Mouse (Mus musculus) midbrain, embryonic 16.5 days (tissue): ENCODE data around the gene Notch3. TPM values are rescaled to one million over a fixed set of nuclear protein-coding genes. Genes with fewer than 3 reads are reported as not detected.
"Not testable (repeated sequence)": the region's sequence is repeated elsewhere in the genome, so short reads cannot be mapped to it uniquely, and the experiment has no call there.

Experiments used
- ATAC-seq: fragments of 200-750 bp; cut with Nextera tagmentation; 2 replicates; pipeline ENCODE4 v1.8.0; 2017; ENCODE audit warnings: moderate TSS enrichment
- H3K27ac ChIP-seq: fragments of 300-500 bp; sonication (generic); 2 replicates; pipeline ENCODE4 v1.5.1; 2014; ENCODE audit warnings: mild to moderate bottlenecking, low read length, mixed read lengths
- H3K27me3 ChIP-seq: fragments of 300-500 bp; sonication (generic); 2 replicates; pipeline ENCODE4 v1.6.1; 2014; ENCODE audit warnings: low read depth, low read length, mixed read lengths; ENCODE audit not compliant: control insufficient read depth, insufficient read depth
- H3K36me3 ChIP-seq: fragments of 300-500 bp; sonication (generic); 2 replicates; pipeline ENCODE4 v1.6.1; 2014; ENCODE audit warnings: mild to moderate bottlenecking, low read length, moderate library complexity, mixed read lengths; ENCODE audit not compliant: control insufficient read depth, insufficient read depth
- H3K4me1 ChIP-seq: fragments of 300-500 bp; sonication (generic); 2 replicates; pipeline ENCODE4 v1.6.1; 2014; ENCODE audit warnings: mild to moderate bottlenecking, low read length, mixed read lengths; ENCODE audit not compliant: control insufficient read depth, insufficient read depth
- H3K4me2 ChIP-seq: fragments of 300-500 bp; sonication (generic); 2 replicates; pipeline ENCODE4 v1.6.1; 2014; ENCODE audit warnings: mild to moderate bottlenecking, low read length, mixed read lengths
- H3K4me3 ChIP-seq: fragments of 300-500 bp; sonication (generic); 2 replicates; pipeline ENCODE4 v1.5.1; 2014; ENCODE audit warnings: low read depth, mild to moderate bottlenecking, low read length, moderate library complexity, mixed read lengths
- H3K9ac ChIP-seq: fragments of 300-500 bp; sonication (generic); 2 replicates; pipeline ENCODE4 v1.6.1; 2014; ENCODE audit warnings: low read depth, low read length, mixed read lengths
- H3K9me3 ChIP-seq: fragments of 300-500 bp; sonication (generic); replicated peaks from 2 replicates; pipeline ENCODE4 v1.6.1; 2014; ENCODE audit warnings: mild to moderate bottlenecking, low read length, mixed read lengths; ENCODE audit not compliant: control insufficient read depth, poor library complexity, severe bottlenecking
- WGBS: fragments of 180-500 bp; shearing (Covaris S2); extraction: QIAGEN DNeasy Blood & Tissue Kit; methylation state at CpG from one replicate; pipeline ENCODE4 v1.1.7; 2014; 5-methylcytosine and 5-hydroxymethylcytosine counted together
- polyA plus RNA-seq: library from polyadenylated mRNA; unstranded; fragments of >200 nt; fragmentation: Nextera tagmentation; extraction: Ambion mirVana; gene quantifications from 2 replicates; pipeline ENCODE4 v1.2.1, GENCODE M21; 2015

The Notch3 gene
- polyA plus RNA-seq, 1 experiment from 2014 or later: 6.9 TPM

DNA sequence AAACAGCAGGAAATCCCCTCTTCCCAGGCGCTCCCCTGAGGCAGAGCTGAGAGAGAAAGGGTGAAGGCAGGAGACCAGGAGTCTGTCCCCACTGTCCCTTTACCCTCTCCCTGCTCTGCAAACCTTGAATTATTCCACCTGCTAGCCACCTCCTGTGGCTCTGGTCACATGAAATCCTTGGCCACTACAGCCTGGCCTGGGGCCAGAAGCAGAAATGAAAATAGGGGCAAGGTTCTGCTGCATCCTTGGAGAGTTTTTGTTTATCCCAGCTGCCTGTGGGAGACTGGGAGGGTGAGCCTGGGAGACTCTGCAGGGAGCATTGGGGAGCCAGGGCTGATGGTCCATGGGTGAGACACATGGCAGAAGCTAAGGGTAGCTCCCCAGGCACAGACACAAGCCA lies 69.0 kb downstream of the Notch3 start:
- 0 out of 2 replicates have a peak, but pooled peaks cover 3% of the 10 kb centered on the region for H3K27me3 ChIP-seq
- peaks cover 5% of the 10 kb centered on the region; the same call in 1 of the 2 replicates for H3K4me1 ChIP-seq
- WGBS: 80% methylated on average over 1 of the region's 1 CpGs
- no peak overlapping the region for H3K27ac ChIP-seq
- H3K36me3 ChIP-seq: no peaks in the 10 kb centered on the region
- no peak overlapping the region for H3K9ac ChIP-seq
- no peak overlapping the region for H3K4me2 ChIP-seq
- ATAC-seq: no peak
- H3K9me3 ChIP-seq: no peaks in the 10 kb centered on the region
- no peak overlapping the region for H3K4me3 ChIP-seq

- H3K27ac ChIP-seq: no peak overlapping the region
- no peak overlapping the region for H3K4me3 ChIP-seq
- WGBS: 83% methylated on average over 5 of the region's 5 CpGs
- peaks cover 7% of the 10 kb centered on the region for H3K4me1 ChIP-seq
- H3K4me2 ChIP-seq: no peak overlapping the region
- ATAC-seq: no peak
- H3K9me3 ChIP-seq: no peaks in the 10 kb centered on the region
- no peak overlapping the region for H3K9ac ChIP-seq
- no peaks in the 10 kb centered on the region for H3K27me3 ChIP-seq
- no peaks in the 10 kb centered on the region for H3K36me3 ChIP-seq
These were observed 73.8 kb downstream of the Notch3 start for GRCm38 (mm10) chr17:32092895-32093294.

GRCm38 (mm10) chr17:32092241-32092619 lies 74.4 kb downstream of the Notch3 start:
- Histone ChIP-seq H3K9me3 (no peaks in the 10 kb centered on the region), H3K27ac (no peak overlapping the region), H3K4me1 (peaks cover 7% of the 10 kb centered on the region), H3K9ac (no peak overlapping the region), H3K27me3 (no peaks in the 10 kb centered on the region), H3K4me3 (no peak overlapping the region), H3K4me2 (no peak overlapping the region), H3K36me3 (no peaks in the 10 kb centered on the region)
- no peak for ATAC-seq
- 95% methylated on average over 1 of the region's 1 CpGs for WGBS

- H3K36me3 ChIP-seq, H3K27me3 ChIP-seq, H3K9me3 ChIP-seq, H3K4me1 ChIP-seq: not testable (repeated sequence)
- Histone ChIP-seq H3K4me2 (peak overlapping the region; percentile 55), H3K9ac (peak overlapping the region; percentile 58), H3K27ac (peak overlapping the region; percentile 65; the same call in 1 of the 2 replicates), H3K4me3 (peak overlapping the region; percentile 23)
- peak; percentile 93 for ATAC-seq
- 6% methylated on average over 14 of the region's 16 CpGs for WGBS
These were observed 75.0 kb downstream of the Notch3 start for GRCm38 (mm10) chr17:32091364-32092240.

GRCm38 (mm10) chr17:32091032-32091363 lies 75.7 kb downstream of the Notch3 start:
- no peaks in the 10 kb centered on the region for H3K36me3 ChIP-seq
- peak overlapping the region; percentile 23 for H3K4me3 ChIP-seq
- H3K27me3 ChIP-seq: no peaks in the 10 kb centered on the region
- H3K4me2 ChIP-seq: peak overlapping the region; percentile 55
- no peaks in the 10 kb centered on the region for H3K9me3 ChIP-seq
- H3K9ac ChIP-seq: peak overlapping the region; percentile 58
- peak overlapping the region; percentile 65; the same call in 1 of the 2 replicates for H3K27ac ChIP-seq
- 9% methylated on average over 1 of the region's 1 CpGs for WGBS
- ATAC-seq: peak; percentile 67
- H3K4me1 ChIP-seq: peaks cover 7% of the 10 kb centered on the region

DNA sequence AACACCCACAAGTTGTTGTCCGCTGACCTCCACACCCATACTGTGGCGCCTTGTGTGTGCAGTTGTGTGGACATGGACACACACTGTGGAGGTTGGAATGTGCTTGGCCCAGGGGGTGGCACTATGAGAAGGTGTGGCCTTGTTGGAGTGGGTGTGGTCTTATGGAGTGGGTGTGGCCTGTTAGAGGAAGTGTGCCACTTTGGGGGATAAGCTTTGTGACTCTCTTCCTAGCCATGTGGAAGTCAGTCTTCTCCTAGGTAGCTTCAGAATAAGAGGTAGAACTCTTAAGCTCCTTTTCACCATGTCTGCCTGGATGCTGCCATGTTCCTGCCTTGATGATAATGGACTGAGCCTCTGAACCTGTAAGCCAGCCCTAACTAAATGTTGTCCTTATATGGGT lies 79.6 kb downstream of the Notch3 start:
- Histone ChIP-seq H3K9ac (no peak overlapping the region), H3K4me1 (peaks cover 7% of the 10 kb centered on the region), H3K4me2 (no peak overlapping the region), H3K9me3 (no peaks in the 10 kb centered on the region), H3K27ac (no peak overlapping the region), H3K36me3 (no peaks in the 10 kb centered on the region), H3K4me3 (no peak overlapping the region), H3K27me3 (no peaks in the 10 kb centered on the region)
- 94% methylated on average over 2 of the region's 2 CpGs for WGBS
- ATAC-seq: no peak

DNA sequence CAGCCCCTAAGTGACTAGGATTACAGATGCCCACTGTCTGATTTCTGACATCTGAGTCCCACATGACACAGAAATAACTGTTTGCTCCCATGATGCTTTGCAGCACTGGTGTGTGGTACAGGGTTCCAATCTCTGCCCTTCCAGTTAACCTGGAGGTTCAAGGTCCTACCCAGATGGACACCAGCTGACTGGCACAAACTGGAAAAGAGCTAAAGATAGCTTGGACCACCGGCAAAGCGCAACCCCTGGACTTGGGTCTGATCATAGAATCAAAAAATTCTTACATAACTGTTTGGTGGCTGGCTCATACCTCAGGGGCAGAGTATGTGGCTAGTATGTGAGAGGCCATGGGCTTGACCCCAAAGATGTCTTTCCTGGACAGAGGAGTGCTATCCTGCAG lies 83.3 kb downstream of the Notch3 start:
- no peak overlapping the region for H3K9ac ChIP-seq
- no peaks in the 10 kb centered on the region for H3K36me3 ChIP-seq
- H3K4me2 ChIP-seq: no peak overlapping the region
- no peak overlapping the region for H3K27ac ChIP-seq
- H3K4me3 ChIP-seq: no peak overlapping the region
- no peak for ATAC-seq
- no peaks in the 10 kb centered on the region for H3K4me1 ChIP-seq
- no peaks in the 10 kb centered on the region for H3K27me3 ChIP-seq
- no peaks in the 10 kb centered on the region for H3K9me3 ChIP-seq
- WGBS: 97% methylated on average over 2 of the region's 2 CpGs

- ATAC-seq: no peak
- Histone ChIP-seq H3K4me1 (no peaks in the 10 kb centered on the region), H3K36me3 (no peaks in the 10 kb centered on the region), H3K9me3 (no peaks in the 10 kb centered on the region), H3K4me3 (no peak overlapping the region), H3K9ac (no peak overlapping the region), H3K27me3 (no peaks in the 10 kb centered on the region), H3K4me2 (no peak overlapping the region), H3K27ac (no peak overlapping the region)
- 7% methylated on average over 2 of the region's 2 CpGs for WGBS
These were observed 91.5 kb downstream of the Notch3 start for GRCm38 (mm10) chr17:32075164-32075563.

DNA sequence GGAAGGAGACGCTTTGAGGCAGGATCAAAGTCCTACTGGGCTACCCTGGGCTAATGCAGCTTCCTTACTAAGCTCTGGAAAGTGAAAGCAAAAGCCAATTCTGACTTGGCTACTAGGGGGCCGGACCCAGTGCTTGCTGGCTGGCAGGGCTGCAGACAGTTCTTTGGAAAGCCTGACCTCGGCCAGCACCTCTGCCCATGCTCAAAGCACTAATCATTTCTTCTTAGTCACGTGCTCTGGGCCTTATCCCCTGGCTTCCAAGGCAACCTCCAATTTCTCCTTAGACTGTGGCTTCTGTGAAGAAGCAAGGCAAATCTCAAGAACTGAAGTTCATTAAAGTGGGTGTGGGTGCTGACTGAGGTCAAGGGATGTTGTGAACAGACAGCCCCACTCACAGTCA lies 92.0 kb downstream of the Notch3 start:
- 61% methylated on average over 4 of the region's 4 CpGs for WGBS
- Histone ChIP-seq H3K4me2 (no peak overlapping the region), H3K27ac (no peak overlapping the region), H3K9me3 (0 out of 2 replicates have a peak, but pooled peaks cover 2% of the 10 kb centered on the region), H3K4me1 (no peaks in the 10 kb centered on the region), H3K36me3 (no peaks in the 10 kb centered on the region), H3K27me3 (no peaks in the 10 kb centered on the region), H3K4me3 (no peak overlapping the region), H3K9ac (no peak overlapping the region)
- ATAC-seq: no peak
